Mouse (Mus musculus): Measurements from ENCODE around the gene Rab35.

Gene Rab35

DNA sequence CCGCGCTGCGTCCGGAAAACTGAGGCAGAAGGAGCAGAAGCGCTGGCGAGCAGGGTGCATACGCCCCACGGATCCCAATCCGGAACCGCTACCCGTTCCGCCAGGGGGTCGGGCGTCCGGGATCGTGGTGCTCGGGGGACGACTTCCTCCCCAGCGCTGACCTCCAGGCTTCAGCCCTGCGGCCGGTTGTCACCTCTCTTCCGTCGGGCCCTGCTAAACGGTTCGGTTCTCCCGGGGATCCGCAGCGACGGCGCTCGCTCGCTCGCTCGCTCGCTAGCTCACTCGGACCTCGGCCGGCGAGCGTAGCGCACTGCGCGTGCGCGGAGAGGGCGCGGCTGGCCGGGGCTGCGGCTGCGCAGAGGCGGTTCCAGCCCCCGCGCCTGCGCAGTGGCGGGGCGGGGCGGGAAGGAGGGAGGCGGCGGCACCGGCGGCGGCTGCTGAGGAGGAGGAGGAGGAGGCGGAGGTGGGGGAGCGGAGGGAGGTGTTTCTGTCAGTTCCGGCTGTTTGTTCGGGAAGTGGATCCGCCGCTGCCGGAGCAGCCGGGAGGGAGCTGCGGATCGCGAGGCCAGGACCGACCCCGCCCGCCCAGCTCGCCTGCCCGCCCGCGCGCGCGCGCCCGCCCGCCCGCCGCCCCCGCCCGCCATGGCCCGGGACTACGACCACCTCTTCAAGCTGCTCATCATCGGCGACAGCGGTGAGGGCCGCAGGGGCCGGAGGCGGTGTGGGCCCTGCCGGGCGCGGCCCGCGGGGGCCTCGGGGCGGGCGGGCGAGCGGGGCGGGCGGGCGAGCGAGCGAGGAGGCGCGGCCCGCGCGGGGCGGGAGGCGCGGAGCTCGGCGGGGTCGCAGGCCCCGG, at the start of gene Rab35:
Gene Rab35, plus strand, starts transcription at position 404 of the 853 bp plus-strand sequence.
- CTCF ChIA-PET = interaction anchor here (0.6 kb wide), 1 partner anchor 264 kb away, joined by 4 read pairs; no protein-coding TSS in a partner anchor

DNA sequence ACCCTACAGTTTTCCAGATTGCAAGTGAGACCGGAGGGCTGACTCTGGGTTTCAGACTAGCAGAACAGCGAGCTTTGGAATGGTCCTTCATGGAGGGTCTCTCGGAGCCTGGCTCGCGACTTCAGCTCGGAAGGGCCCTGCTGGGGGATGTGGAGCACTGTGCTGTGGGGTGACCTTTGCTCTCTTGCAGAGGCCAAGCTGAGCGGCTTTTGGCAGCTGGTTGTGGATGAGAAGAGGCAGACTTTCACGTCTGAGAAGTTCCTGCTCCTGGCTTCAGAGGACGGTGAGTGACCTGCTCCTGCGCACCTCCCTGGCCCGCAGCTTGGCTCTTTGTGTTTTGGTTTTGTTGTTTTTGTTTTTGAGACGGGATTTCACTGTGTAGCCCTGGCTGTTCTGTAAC, 46.1 kb upstream of the Rab35 start:
- CTCF ChIA-PET = no interaction called here

DNA sequence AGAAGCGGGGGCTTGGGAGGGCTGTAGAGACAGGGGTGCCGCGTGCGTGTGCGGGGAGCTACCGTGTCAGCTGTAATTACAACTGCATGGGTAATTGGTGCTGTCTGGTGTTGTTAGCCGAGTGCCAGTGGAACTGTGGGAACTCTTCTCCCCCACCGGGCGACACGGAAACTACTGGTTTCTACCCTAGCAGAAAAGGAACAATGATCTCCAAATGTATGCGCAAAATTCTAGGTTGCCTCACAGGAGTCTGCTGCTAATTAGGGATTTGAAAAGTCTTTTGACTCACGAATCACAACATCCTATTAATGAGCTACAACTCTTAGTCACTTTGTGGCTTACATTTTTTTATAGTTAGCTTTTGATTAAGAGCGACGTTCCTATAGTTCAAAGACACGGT, 45.5 kb upstream of the Rab35 start:
- CTCF ChIA-PET = no interaction called here

DNA sequence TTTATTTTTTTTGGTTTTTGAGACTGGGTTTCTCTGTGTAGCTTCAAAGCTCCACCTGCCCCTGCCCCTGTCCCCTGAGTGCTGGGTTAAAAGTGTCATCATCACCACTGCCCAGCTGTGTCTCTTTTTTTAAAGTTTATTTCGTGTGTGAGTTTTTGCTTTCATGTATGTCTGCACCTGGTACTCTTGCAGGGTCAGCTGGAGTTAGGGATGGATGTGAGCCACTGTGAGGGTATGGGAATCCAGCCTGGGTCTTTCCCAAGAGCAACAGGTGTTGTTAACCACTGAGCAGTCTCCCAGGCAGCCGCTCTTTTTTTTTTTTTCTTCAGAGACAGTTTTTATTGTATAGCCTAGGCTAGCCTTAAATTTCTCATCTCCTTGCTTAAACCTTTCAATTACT, 44.9 kb upstream of the Rab35 start:
- CTCF ChIA-PET = no interaction called here

DNA sequence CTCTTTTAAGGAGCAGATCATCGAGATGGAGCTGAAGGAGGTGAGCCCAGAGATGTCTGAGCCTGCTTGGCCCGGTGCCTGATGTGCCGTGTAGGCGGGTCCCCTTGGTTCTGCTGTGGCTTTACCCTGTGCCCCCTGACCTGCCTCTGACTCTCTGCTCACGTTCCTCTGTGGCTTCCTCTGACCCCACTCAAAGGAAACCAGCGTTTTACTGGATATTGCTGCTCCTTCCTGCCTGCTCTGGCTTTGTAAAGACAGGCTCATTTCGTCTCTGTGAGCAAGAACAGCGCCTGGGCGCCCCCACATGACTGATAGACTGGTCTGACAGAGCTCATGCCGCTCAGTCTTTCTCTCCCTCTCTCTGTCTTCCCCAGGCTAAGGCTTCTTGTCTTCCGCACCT, 40.7 kb upstream of the Rab35 start:
- CTCF ChIA-PET = no interaction called here

DNA sequence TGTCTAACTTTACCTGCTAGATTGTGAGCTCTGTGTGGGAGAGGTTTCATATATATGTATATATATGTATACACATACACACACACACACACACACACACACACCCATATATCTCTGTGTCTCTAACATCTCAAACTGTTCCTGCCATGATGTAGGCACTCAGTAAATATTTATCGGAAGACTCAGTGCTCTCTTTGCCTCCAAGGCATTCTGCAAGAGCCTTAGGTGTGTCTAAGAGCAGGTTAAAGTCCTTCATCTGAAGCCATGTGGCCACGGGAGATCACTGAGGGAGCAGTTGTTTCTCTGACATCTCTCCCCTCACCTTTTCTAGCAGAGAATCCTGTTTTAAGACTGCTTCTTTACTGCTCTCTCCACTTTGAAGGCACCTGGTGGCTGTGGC, 40.2 kb upstream of the Rab35 start:
- CTCF ChIA-PET = no interaction called here

DNA sequence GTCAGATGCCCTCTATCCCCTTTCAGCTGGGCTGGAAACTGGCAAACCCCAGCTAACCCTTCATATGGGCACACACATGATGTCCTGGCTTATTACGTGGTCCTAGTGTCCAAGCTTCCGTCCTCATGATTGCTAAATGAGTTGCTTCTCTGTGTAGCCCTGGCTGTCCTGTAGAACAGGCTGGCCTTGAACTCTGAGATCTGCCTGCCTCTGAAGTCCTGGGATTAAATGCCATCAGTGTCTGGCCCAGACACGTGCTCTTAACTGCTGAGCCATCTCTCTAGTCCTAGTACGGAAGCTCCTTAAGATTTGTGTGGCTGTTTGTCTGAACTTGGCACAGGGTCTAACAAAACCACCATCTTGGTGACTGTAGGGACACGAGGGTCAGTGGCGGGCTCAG, 28.1 kb upstream of the Rab35 start:
- CTCF ChIA-PET = no interaction called here

DNA sequence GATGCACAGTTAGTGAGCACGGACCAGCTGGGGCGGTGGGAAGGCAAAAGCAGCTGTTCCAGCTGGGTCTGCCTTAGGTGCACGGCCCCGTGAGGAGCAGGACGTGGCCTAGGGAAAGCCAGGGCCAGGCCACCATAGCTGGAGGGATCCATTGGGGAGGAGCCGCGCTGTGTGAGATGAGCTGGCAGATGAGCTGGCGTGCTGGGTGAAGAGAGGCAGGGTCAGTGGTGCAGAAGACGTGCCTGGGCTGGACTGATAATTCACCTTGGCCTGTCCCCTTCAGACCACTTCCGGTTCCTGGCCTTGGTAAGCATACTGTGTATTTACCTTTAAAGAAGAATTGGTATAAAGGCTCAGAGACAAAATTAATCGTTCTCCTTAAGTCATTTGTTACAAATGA, 20.1 kb upstream of the Rab35 start:
- CTCF ChIA-PET = no interaction called here

DNA sequence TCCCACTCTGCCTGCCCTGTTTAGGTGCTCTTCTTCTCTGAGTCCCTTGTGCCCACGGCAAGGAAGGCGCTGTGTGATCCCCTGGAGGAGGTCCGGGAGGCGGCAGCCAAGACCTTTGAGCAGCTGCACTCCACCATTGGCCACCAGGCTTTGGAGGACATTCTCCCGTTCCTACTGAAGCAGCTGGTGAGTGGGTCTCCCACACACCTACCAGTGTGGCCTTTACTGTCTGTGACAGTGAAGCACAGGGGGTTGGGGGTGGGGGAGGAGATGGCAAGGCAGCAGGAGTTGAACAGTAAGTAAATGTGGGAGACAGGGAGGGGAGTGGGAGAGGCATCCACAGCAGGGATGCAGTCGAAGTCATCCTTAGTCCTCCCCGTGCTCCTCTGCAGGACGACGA, 18.4 kb upstream of the Rab35 start:
- CTCF ChIA-PET = no interaction called here

DNA sequence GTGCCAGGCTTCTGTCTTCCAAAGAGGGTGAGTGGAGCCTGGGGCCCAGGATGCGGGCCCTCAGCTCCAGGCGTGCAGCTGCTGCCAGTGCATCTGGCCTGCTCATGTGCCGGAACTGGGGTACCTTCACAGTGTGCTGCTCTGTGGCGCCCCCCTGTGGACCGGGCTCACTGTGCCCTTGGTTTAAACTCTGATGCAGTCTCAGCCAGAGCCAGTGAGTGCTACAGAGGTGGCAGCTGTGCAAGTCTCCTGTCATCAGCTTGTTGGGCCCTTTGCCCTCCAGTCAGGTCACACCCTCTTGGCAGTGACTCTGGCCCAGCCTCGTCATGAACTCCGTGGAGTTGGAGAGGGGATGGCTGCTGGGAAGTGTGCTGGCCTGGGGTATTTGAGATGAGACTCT, 16.8 kb upstream of the Rab35 start:
- CTCF ChIA-PET = interaction anchor here (0.6 to 1.3 kb wide), 2 partner anchors 15 to 18 kb away, joined by 3 to 18 read pairs; no protein-coding TSS in a partner anchor

DNA sequence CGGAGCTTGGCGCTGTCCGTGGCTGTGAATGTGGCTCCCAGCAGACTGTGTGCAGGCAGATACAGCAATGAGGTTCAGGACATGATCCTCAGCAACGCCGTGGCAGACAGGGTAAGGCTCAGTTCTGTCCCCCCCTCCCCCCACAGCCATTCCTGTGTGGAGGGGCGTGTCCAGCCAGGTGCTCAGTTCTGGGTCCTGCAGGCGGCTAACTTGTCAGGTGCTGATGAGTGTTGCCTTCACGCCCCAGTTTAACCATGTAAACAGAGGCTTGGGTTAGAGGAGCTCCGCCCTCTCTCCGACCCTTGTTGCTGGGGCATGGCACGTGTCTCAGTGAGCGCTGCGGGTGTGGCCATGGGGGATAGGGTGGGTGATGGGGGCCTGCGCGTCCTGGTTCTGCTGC, 12.0 kb upstream of the Rab35 start:
- CTCF ChIA-PET = no interaction called here

DNA sequence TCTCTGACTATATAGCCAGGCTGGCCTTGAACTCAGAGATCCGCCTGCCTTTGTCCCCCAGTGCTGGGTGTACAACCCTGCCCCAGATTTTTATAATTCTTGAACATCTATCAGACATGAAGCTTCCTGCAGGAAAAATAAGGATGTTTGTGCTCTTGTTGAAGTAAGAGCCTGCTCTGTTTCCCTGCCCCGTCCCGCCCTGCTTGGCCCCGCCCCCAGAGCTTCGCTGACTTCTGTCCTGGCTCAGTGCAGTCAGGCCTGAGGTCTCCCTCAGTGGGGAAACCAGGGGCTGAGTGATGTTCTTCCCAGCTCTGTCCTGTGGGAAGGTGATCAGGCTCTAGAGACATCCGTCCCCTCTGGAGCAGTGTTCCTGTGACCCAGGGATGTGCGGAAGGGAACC, 9.0 kb upstream of the Rab35 start:
- CTCF ChIA-PET = no interaction called here

DNA sequence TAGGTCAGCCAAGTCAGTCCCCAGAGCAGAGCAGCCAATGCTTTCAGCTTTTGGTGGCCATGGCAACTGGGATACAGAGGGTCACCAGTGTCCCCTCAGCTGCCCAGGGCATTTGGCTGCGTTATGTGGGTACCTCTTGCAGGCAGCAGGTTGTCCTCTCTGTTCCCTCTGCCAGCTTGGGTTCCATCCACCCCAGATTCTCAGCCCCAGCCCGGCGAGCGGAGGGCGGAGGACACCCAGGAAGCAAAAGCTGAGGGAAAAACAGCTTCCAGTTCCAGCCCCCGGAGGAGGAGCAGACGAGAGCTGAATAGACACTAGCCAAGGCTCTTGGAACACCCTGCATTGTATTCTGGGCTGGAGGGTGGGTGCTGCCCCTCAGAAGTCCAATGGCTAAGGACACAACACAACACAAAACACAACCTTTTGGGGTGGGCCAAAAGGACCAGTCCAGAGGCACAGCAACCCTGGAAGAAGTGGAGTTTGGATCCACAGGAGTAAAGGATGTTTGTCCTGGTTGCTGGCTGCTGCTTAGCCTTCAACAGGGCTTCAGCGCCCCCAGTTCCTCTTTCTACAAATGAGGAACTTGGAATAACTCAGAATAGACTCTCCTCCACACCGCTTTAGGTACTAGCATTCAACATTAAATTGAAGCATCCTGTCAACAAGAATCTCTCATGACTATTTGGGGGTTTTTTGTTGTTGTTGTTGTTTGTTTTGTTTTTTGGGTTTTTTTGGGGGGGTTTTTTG, 7.8 kb upstream of the Rab35 start:
- CTCF ChIA-PET = no interaction called here

DNA sequence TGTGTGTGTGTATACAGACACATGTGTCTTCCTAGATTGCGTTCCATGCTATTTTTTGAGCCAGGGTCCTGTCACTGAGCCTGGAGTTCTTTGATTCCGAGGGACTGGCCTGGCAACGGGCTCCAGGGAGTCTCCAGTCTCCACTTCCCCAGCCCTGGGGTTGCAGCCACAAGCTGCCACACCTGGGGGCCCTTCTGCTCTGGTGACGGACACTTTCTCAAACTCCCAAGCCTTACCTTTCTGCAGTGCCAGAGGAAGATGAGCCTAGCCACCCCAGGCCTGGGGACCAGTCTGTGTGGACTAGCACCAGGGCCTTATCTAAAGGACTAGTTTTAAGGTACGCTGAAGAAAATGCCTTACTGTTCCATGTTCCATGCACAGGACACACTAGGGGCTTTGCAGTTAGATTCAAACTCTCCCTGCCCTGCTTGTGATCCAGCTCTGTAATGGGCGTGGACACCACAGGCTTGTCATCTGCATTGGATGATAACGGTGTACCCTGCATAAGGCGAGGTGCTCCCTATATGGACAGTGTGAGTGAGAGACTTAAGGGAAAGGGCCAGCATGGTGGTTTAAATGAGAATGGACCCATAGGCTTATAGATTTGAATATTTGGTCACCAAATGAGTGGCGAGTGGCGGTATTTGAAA, 5.3 kb upstream of the Rab35 start:
- CTCF ChIA-PET = no interaction called here

DNA sequence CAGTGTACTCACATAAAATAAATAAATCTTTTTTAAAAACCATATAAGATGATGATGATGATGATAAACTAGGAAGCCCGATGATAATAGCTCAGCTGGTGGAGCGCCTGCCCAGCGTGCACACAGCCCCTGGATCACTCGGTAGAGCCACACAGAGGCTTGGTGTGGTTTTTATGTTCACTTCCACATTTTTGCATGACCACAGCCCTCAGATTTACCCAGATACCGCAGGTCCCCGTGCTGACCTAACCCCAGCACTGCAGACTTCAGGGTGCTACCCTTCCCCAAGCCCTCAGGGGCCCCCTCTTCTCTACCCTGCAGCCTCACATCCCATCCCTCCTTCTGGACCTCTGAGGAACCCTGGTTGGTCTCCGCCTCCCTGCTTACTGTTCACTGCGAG, 3.6 kb upstream of the Rab35 start:
- CTCF ChIA-PET = no interaction called here

DNA sequence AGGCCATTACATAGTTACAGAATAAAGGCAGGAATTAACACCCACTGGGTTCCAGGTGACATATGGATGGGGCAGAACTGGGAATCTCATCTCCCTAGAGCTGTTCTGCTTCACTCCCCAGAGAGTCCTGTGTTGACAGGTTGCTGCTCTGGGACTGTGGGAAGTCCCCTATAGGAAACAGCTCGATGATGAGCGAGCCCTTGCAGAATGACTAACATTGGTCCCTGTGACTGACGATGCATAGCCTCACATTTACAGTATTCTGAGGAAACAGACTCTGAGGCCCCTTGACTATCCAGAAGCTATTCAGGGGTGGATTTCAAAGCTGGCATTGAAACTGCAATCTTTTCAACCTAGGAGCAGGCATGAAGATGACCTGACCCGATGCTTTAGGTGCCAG, 2.0 kb upstream of the Rab35 start:
- CTCF ChIA-PET = interaction anchor here (1.5 kb wide), 1 partner anchor 15 kb away, joined by 3 read pairs; no protein-coding TSS in a partner anchor

DNA sequence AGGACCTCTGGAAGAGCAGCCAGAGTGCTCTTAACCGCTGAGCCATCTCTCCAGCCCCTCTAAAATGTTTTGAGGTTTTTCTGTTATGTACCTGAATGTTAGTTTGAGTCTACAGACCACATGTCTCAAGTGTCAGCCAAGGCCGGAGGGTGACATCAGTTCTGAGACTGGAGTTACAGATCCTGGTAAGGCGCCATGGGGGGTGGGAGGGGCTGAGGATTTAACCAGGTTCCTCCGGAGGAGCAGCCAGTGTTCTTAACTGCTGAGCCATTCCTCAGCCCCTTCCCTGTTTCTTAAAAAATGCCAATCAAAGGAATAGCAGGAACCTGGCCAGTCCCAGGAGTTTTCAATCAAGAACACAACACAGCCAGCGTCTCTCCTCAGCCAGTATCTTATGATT, 1.4 kb upstream of the Rab35 start:
- CTCF ChIA-PET = interaction anchor here (1.5 kb wide), 1 partner anchor 16 kb away, joined by 3 read pairs; no protein-coding TSS in a partner anchor

DNA sequence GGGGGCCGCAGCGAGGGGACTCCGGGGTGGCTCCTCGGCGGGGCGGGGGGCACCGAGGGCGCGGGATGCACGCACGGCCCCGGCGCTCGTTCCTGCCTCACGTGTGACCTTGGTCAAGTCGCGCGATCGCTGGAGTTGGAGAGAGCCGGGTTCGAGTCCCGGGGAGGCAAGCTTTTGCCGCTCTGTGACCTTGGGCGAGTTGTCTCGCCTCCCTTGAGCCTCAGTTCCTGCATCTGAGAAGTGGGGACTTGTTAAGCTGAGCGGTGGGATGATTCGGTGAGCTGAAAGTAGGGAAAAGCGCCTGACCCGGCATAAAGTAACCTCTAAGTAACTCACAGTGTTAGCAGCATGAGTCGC, 628 bp downstream of the Rab35 start:
- CTCF ChIA-PET = no interaction called here

DNA sequence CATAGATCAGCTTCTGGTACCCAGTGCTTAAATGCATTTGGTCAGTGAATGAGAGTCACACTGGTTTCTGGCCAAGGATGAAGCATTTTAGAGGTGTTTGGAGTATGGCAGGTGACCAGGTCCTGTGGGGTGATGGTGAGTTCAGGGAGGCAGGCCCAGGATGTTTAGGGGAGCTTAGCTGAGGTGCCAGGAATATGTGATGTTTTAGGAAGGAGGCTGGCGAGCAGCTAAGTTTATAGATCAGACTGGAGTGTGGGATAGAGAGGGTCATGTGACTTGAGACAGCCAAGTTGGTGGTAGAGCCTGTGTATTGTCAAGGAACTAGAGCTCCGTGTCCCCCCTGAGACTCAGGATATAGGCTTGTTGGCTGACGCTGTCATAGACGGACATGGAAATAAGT, 1.4 kb downstream of the Rab35 start:
- CTCF ChIA-PET = interaction anchor here (0.6 to 0.7 kb wide), 3 partner anchors 18 to 1215 kb away, joined by 4 to 18 read pairs (median 4); no protein-coding TSS in a partner anchor

DNA sequence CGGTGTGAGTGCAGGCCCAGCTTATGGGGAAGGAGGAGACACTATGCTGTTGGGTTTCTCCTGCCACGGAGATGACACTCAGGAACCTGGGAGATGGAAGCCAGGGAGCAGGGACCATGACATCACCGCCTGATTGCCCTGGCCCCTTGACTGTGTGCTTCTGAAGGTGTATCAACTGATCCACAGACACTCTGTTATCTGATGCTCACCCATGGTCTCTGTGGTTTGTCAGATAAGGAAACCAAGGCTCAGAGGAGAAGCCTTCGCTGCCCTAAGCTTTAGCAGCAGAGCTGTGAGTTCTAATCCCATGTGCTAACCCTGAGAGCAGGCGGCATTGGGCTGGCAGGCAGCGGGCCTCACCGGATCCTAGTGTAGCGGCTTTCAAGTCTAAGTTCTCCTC, 2.3 kb downstream of the Rab35 start:
- CTCF ChIA-PET = no interaction called here

DNA sequence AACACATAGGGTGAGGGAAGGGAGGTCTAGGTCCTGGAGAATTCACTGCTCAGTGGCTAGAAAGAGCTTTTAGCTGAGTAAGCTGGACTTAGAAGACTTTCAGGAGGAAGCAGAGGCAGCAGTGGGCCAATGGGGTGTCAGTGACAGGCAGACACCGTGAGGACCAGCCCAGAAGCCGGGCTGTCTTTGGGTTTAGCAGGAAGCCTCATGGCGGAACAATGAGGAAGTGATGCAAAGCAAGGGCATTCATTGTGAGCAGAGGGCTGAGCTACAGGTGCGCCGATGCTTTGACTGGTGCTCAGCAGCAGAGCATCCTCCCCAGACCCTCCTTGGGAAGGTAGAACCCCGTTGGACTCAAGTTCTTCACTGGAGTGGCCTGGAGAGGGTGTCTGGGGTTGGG, 3.8 kb downstream of the Rab35 start:
- CTCF ChIA-PET = no interaction called here

DNA sequence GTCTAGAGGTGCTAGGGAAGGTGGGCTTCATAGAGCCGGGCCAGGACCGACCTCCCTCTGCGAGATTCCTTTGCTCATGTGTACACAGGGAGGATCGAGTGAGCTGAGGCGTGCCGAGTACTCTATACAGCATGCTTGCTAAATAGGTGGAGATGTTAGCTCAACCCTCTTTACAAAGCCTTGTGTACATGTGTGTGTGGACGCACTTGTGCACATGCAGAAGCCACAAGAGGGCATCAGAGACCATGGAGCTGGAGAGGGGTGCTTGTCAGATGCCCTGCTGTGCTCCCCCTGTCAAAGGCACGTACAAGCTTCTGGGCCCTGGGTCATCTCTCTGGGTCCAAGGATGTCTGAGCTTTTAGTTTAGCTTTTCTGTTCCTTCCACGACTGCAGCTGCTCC, 12.5 kb downstream of the Rab35 start:
- CTCF ChIA-PET = no interaction called here

DNA sequence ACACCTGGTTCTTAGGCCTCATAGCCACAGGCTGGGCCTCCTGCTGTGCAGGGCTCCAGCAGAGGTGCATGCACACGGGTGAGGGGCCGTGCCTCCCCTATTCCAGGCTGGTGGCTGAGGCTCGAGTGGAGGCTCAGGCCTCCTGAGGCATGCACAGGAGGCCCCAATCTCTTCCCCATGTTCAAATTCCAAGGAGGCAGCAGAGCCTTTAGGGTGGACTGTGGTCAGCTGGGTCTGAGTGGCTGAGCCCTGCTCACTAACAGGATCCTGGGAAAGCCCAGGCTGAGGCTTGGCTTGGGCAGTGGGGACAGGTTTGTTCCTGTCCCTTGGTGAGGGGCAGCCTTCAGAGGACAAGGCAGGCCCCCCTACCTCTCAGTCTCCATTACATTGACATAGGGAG, 17.2 kb downstream of the Rab35 start:
- CTCF ChIA-PET = no interaction called here

All from spleen, embryonic (tissue).